Mouse (Mus musculus): Measurements from ENCODE around the gene Slc35e2. TPM values are rescaled to one million over a fixed set of nuclear protein-coding genes. Genes with fewer than 3 reads are reported as not detected.
A peak's percentile ranks its signal among the peaks of the same experiment; 100 is the strongest.
"Not testable (repeated sequence)": the region's sequence is repeated elsewhere in the genome, so short reads cannot be mapped to it uniquely, and the experiment has no call there.

Gene Slc35e2
- polyA plus RNA-seq, 1 experiment from 2014 or later = 6.4 TPM

DNA sequence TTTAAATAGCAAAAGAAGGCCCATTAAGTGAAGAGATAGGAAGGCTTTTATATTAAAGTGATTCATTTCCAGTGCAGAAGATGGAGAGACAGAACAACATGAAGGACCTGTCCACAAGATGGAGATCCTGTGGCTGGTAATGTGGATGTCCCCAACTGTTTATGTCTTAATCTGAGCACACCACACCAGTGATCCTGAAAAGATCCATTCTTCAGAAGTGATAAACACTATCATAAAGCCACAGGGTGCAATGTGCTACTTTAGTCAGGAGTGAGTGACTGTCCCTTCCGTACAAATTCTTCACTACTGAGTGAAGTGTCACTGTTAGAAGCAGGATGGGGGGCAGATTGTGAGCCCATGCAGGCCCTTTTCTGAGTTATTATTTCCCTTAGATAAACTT, 1.5 kb downstream of the Slc35e2 start:
- Histone ChIP-seq H3K4me3 (peak overlapping the region; percentile 65), H3K4me1 (peaks cover 9% of the 10 kb centered on the region), H3K36me3 (peaks cover 14% of the 10 kb centered on the region; the same call in 1 of the 2 replicates), H3K27me3 (no peaks in the 10 kb centered on the region), H3K4me2 (peak overlapping the region; percentile 86), H3K27ac (no peak overlapping the region), H3K9ac (0 out of 2 replicates have a peak overlapping the region, but pooled peaks have one; percentile 77), H3K9me3 (no peaks in the 10 kb centered on the region)
- 85% methylated on average over 1 of the region's 1 CpGs for WGBS
- ATAC-seq (ENCODE audit: borderline replicate concordance, extremely low read depth, low FRiP score, low TSS enrichment) = no peak

DNA sequence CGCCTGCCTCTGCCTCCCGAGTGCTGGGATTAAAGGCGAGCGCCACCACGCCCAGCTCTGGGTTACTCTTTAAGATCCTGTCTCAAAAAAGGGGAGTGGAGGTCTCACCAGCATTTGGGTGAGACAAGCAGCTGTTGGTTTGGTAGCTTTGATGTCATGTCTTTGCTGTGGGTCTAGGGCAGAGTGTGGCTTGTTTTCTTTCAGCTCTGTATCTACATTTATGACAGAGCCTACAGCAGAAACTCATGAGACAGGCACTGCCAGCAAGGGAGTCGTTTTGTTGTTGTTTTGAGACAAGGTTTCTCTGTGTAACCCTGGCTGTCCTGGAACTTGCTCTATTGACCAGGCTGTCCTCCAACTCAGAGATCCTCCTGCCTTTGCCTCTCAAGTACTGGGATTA, 2.6 kb downstream of the Slc35e2 start:
- no peak overlapping the region for H3K9ac ChIP-seq
- no peaks in the 10 kb centered on the region for H3K9me3 ChIP-seq
- H3K36me3 ChIP-seq = peaks cover 14% of the 10 kb centered on the region; the same call in 1 of the 2 replicates
- H3K4me3 ChIP-seq = no peak overlapping the region
- no peak overlapping the region for H3K4me2 ChIP-seq
- H3K4me1 ChIP-seq = peaks cover 9% of the 10 kb centered on the region
- no peaks in the 10 kb centered on the region for H3K27me3 ChIP-seq
- no peak for ATAC-seq (ENCODE audit: borderline replicate concordance, extremely low read depth, low FRiP score, low TSS enrichment)
- no peak overlapping the region for H3K27ac ChIP-seq
- WGBS = 89% methylated on average over 6 of the region's 6 CpGs

DNA sequence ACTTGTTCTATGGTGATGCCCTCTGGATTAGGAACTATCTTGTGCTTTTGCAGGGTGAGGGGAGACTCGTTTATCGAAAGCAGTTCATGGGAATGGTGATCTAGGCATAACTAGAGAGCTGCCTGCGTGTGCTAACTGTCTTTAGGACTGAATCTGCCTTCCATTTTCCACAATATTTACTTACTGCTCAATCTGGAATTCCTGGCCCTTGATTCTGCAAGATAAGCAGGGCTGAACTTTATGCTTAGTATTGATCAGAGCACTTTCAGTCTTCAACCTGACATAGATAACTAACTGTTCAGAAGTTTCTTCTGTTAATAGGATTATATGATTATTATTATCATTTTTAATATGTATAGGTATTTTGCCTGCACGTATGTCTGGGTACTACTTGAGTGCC, 3.9 kb downstream of the Slc35e2 start:
- Histone ChIP-seq H3K4me2 (no peak overlapping the region), H3K9me3 (no peaks in the 10 kb centered on the region), H3K9ac (no peak overlapping the region), H3K27me3 (no peaks in the 10 kb centered on the region), H3K27ac (no peak overlapping the region), H3K4me1 (peaks cover 9% of the 10 kb centered on the region), H3K36me3 (peaks cover 18% of the 10 kb centered on the region), H3K4me3 (no peak overlapping the region)
- WGBS = 86% methylated on average over 4 of the region's 4 CpGs
- no peak for ATAC-seq (ENCODE audit: borderline replicate concordance, extremely low read depth, low FRiP score, low TSS enrichment)

DNA sequence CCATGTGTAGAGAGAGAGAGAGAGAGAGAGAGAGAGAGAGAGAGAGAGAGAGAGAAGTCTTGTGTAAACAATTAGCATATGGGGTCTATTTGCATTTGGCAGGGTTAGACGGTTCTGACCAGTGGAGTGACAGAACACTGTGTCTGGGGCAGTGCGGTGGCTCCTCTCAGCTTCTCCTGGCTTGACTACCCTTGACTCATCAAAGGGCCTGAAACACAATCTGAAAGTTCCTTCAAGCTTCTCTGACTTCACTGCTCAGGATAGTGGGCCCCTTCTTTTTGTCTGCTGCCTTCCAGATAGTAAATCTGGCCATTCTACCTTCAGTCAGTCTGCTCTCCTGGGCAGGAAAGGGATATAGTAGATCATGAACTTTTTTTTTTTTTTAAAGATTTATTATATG, 5.6 kb downstream of the Slc35e2 start:
- Histone ChIP-seq H3K27me3 (no peaks in the 10 kb centered on the region), H3K4me2 (no peak overlapping the region), H3K27ac (no peak overlapping the region), H3K36me3 (peaks cover 27% of the 10 kb centered on the region), H3K9ac (no peak overlapping the region), H3K4me1 (peaks cover 9% of the 10 kb centered on the region), H3K9me3 (no peaks in the 10 kb centered on the region), H3K4me3 (no peak overlapping the region)
- 51% methylated on average over 2 of the region's 2 CpGs for WGBS
- ATAC-seq (ENCODE audit: borderline replicate concordance, extremely low read depth, low FRiP score, low TSS enrichment) = no peak

DNA sequence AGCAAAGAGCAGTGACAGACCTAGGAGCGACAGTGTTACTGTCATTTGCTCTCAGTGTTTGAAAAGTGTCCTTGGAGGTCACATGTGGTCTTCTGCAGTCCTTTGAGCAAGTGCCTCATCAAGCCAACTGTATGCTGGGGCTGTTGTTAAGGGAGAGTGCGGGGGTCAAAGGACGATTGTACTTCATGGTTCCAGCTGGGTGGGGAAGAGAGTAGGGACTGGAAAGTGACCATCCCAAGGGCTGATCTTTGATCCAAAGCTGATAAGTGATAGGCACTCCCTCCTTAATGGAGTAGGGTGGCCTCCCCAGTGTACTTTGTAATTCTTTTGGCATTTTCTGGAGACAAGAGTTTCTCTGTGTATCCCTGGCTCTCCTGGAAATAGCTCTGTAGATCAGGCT, 10.6 kb downstream of the Slc35e2 start:
- Histone ChIP-seq H3K9ac (no peak overlapping the region), H3K9me3 (no peaks in the 10 kb centered on the region), H3K4me2 (no peak overlapping the region), H3K4me3 (no peak overlapping the region), H3K36me3 (peaks cover 51% of the 10 kb centered on the region), H3K4me1 (no peaks in the 10 kb centered on the region), H3K27ac (no peak overlapping the region), H3K27me3 (no peaks in the 10 kb centered on the region)
- 83% methylated on average over 3 of the region's 3 CpGs for WGBS
- ATAC-seq (ENCODE audit: borderline replicate concordance, extremely low read depth, low FRiP score, low TSS enrichment) = no peak

DNA sequence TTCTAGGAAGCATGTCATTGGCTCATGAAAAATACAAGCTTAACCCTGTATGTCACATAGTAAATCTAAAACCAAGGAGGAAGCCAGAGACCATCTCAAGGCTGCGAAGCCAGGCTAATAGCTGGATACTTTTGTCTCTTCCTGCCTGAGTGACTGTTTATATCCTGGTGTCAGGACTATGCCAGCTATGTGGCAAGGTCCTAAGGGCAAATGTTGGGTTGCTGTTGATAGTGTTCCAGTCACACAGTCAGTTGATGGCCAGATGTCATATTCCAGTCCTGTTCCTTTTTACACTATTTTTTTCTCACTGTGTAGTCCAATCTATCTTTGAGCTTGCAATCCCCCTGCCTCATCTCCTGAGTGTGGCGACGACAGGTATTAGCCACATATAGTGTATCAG, 12.0 kb downstream of the Slc35e2 start:
- H3K9me3 ChIP-seq = no peaks in the 10 kb centered on the region
- ATAC-seq (ENCODE audit: borderline replicate concordance, extremely low read depth, low FRiP score, low TSS enrichment) = no peak
- no peak overlapping the region for H3K27ac ChIP-seq
- no peak overlapping the region for H3K9ac ChIP-seq
- H3K4me2 ChIP-seq = no peak overlapping the region
- WGBS = 96% methylated on average over 3 of the region's 3 CpGs
- H3K4me1 ChIP-seq = no peaks in the 10 kb centered on the region
- H3K27me3 ChIP-seq = no peaks in the 10 kb centered on the region
- H3K4me3 ChIP-seq = no peak overlapping the region
- H3K36me3 ChIP-seq = peaks cover 65% of the 10 kb centered on the region

DNA sequence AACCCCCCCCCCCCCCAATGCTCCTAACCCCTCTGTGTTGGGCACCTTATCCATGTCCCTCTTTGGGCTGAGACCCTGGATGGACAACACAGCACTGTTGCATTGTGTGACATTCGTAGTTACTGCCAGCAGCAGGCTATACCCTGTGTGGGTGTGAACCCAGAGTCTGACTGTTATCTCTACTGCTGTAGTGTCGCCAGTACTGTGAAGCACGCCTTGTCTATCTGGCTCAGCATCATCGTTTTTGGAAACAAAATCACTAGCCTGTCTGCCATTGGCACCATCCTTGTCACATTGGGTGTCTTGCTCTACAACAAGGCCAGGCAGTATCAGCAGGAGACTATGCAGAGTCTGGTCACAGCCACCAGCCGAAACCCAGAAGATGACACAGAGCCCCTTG, 17.1 kb downstream of the Slc35e2 start:
- 92% methylated on average over 5 of the region's 5 CpGs for WGBS

DNA sequence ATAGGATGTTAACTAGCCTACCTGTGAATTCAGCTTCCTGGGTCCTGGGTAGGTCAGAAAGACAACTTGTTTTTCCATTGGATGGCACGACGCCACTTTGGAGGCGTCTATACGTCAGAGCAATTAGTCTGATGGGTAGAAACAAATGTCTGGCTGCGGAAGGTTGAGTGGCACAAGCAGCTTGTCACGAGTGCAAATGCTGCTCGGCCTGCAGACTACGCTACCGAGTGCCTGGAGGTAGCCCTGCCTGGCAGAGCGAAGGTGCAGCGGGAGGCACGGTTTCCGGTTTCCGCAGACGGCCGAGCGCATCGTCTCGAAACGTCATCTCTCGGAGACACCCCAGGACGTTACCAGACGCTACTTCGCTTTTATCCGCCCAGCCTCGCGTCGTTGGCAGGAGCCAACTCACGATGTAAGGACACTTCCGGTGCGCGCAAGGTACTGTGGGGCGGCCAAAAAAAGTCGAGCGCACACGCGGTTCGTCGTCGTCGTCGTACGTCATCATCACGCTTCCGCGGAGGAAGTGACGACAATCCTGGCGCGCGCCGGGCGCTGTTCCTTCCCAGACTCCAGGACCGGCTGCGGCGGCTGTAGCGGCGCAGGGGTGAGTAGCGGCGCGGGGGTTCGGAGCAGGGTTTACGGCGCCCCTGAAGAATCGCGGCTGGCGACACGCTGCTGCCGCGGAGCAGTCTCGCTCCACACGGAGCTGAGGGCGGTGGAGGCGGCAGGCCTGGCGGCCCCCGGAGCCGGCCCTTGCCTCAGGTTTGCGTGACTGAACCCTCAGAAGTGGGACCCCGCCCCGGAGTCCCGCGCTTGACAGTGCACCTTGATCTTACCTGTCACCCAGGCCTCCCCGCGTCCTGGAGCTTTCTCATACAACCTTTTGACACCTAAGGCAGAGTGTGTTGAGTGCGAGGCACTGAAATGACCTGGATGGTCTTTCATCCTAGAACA, 23.4 kb downstream of the Slc35e2 start, which contains the start of gene Cdk11b:
TSS of gene Cdk11b (plus strand) at position 517 of the 954 bp plus-strand sequence.
- peaks cover 42% of the 10 kb centered on the region for H3K36me3 ChIP-seq
- peak within 1 kb of the TSS; percentile 88 for H3K27ac ChIP-seq
- no peaks in the 10 kb centered on the region for H3K9me3 ChIP-seq
- no peaks in the 10 kb centered on the region for H3K27me3 ChIP-seq
- H3K4me3 ChIP-seq = peak within 1 kb of the TSS; percentile 78
- under 1% methylated on average over 84 of the region's 84 CpGs for WGBS
- H3K4me2 ChIP-seq = peak within 1 kb of the TSS; percentile 66
- H3K4me1 ChIP-seq = peaks cover 12% of the 10 kb centered on the region
- H3K9ac ChIP-seq = peak within 1 kb of the TSS; percentile 79
- ATAC-seq (ENCODE audit: borderline replicate concordance, extremely low read depth, low FRiP score, low TSS enrichment) = peak; percentile 100

More for the DNA sequence above, 17.1 kb downstream of the Slc35e2 start:
- Histone ChIP-seq H3K27me3 (no peaks in the 10 kb centered on the region), H3K27ac (no peak overlapping the region), H3K4me3 (no peak overlapping the region), H3K4me2 (no peak overlapping the region), H3K9me3 (no peaks in the 10 kb centered on the region), H3K36me3 (peaks cover 64% of the 10 kb centered on the region), H3K9ac (no peak overlapping the region), H3K4me1 (no peaks in the 10 kb centered on the region; the same call in 1 of the 2 replicates)
- ATAC-seq (ENCODE audit: borderline replicate concordance, extremely low read depth, low FRiP score, low TSS enrichment) = no peak

DNA sequence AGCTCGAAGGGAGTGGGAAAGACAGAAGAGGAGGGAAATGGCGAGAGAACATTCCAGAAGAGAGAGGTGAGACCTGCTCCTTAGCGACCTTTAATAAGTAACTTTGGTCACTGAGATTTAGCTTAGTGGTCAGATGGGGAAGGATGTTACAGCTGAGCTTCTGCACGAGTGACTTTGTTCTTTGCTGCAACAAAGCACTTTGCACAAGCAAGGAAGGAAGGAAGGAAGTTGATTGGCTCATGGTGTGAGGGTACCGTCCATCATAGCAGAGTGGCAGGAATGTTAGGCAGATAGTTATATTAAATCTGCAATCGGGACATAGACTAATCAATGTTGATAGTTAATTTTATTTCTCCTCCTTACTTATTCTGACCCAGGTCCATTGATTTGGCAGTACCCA, 29.1 kb downstream of the Slc35e2 start:
- no peak for ATAC-seq (ENCODE audit: borderline replicate concordance, extremely low read depth, low FRiP score, low TSS enrichment)
- no peaks in the 10 kb centered on the region for H3K27me3 ChIP-seq
- no peak overlapping the region for H3K4me2 ChIP-seq
- peaks cover 4% of the 10 kb centered on the region; the same call in 1 of the 2 replicates for H3K4me1 ChIP-seq
- WGBS = 79% methylated on average over 6 of the region's 6 CpGs
- no peak overlapping the region for H3K27ac ChIP-seq
- H3K4me3 ChIP-seq = no peak overlapping the region
- no peaks in the 10 kb centered on the region for H3K9me3 ChIP-seq
- no peak overlapping the region for H3K9ac ChIP-seq
- H3K36me3 ChIP-seq = peaks cover 77% of the 10 kb centered on the region

DNA sequence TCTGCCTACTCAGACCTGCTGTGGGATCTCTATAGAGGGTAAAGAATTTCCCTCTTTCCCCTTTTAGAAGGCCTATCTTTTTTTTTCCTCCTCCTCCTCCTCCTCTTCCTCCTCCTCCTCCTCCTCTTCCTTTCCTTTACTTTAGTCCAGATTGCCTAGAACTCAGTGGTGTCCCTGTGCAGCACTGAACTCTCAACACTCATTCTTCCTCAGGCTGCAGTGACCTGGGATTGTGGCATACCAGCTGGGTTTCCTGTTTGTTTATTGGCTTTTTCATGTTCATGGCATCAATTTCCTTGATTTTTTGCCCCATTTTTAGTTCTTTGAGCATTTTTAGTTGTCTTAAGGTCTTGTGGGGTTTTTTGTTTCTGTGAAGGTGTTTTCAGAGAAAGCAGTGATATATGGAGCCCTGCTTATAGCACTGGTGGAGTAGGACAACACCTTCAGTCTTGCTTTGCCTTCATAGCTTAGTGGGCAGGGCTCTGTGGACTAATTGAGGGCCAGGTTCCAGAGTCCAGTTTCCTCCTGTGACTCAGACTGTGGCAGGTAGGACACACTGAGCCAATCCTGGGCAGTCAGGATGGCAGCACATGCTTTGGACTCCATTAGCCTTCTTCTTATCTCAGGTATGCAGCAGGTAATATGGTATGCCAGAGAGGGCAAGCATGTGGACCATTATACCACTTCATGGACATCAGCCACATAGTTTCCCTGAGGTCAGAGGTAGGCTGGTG, 34.7 kb downstream of the Slc35e2 start:
- Histone ChIP-seq H3K4me2 (no peak overlapping the region), H3K9ac (no peak overlapping the region), H3K4me3 (no peak overlapping the region), H3K27me3 (no peaks in the 10 kb centered on the region), H3K27ac (no peak overlapping the region), H3K36me3 (peaks cover 89% of the 10 kb centered on the region), H3K4me1 (no peaks in the 10 kb centered on the region), H3K9me3 (no peaks in the 10 kb centered on the region)
- no peak for ATAC-seq (ENCODE audit: borderline replicate concordance, extremely low read depth, low FRiP score, low TSS enrichment)

DNA sequence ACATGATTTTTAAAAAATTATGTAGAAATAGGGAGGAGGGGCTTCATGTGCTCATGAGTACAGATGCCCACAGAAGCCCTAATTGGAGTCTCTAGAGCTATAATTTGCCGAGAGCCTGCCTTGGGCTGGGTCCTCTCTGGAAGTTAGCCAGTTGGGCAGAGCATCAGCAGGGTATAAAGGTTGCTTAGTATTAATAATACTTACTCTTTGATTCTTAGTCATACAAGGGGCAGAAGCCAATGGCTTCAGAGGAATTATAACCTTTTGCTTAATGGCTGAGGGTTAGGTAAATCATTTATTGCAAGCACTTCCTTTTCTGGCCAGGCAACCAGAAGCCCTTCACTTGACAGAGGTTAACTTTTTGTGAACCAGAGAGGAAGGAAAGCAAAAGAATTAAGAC, 42.3 kb downstream of the Slc35e2 start:
- Histone ChIP-seq H3K9ac (no peak overlapping the region), H3K36me3 (peaks cover 82% of the 10 kb centered on the region), H3K4me3 (no peak overlapping the region), H3K27ac (no peak overlapping the region), H3K4me2 (no peak overlapping the region), H3K4me1 (no peaks in the 10 kb centered on the region), H3K27me3 (no peaks in the 10 kb centered on the region), H3K9me3 (no peaks in the 10 kb centered on the region)
- no peak for ATAC-seq (ENCODE audit: borderline replicate concordance, extremely low read depth, low FRiP score, low TSS enrichment)
- WGBS = 89% methylated on average over 1 of the region's 1 CpGs

DNA sequence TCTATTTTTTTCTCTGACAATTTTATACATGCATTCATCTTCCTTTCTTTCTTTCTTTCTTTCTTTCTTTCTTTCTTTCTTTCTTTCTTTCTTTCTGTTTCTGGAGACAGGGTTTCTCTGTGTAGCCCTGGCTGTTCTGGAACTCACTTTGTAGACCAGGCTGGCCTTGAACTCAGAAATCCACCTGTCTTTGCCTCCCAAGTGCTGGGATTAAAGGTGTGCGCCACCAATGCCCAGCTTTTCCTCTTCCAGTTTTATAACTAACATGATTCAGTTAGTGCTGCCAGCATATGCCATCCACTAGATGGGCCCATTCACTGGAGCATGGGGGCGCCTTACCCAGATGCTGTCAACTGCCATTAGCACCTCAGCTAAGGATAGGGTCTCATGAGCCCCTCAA, 44.1 kb downstream of the Slc35e2 start, which contains the start of gene Gm10563:
TSS of gene Gm10563 (minus strand) at position 101 of the 400 bp plus-strand sequence.
- 94% methylated on average over 2 of the region's 2 CpGs for WGBS
- not testable (repeated sequence) for H3K4me3 ChIP-seq; ATAC-seq (ENCODE audit: borderline replicate concordance, extremely low read depth, low FRiP score, low TSS enrichment); H3K9ac ChIP-seq; H3K4me2 ChIP-seq; H3K27me3 ChIP-seq; H3K9me3 ChIP-seq; H3K27ac ChIP-seq; H3K4me1 ChIP-seq
- peaks cover 86% of the 10 kb centered on the region for H3K36me3 ChIP-seq

Measured in lung, embryonic 15.5 days (tissue).